Mouse (Mus musculus) lung, adult 2 months (tissue): ENCODE data around the gene Fbxw10. TPM values are rescaled to one million over a fixed set of nuclear protein-coding genes. Genes with fewer than 3 reads are reported as not detected.

Experiments used
- DNase-seq: peaks from one replicate; pipeline ENCODE4 v3.0.0; 2022
- H3K4me1 ChIP-seq: fragments of 200-500 bp; 2 replicates; pipeline ENCODE4 v1.6.1; 2011; ENCODE audit warnings: low read length; ENCODE audit not compliant: control insufficient read depth, insufficient read depth
- H3K4me3 ChIP-seq: fragments of 200-500 bp; replicated peaks from 2 replicates; pipeline ENCODE3; 2011; ENCODE audit warnings: low read depth, mild to moderate bottlenecking, control low read depth, low read length; ENCODE audit errors: extremely low read depth
- CTCF ChIP-seq: fragments of 200-500 bp; IDR thresholded peaks from 2 replicates; pipeline ENCODE4 v1.5.1; 2011; ENCODE audit warnings: mild to moderate bottlenecking, low read length, control low read depth; ENCODE audit not compliant: insufficient read depth
- POLR2A ChIP-seq: fragments of 200-500 bp; IDR thresholded peaks from 2 replicates; pipeline ENCODE4 v1.6.1; 2011; ENCODE audit warnings: low read depth, mild to moderate bottlenecking, control low read depth, low read length, borderline replicate concordance; ENCODE audit errors: extremely low read depth
- WGBS: fragments of 180-500 bp; shearing (Covaris S2); methylation state at CpG from one replicate; pipeline ENCODE4 v1.1.7; 2018; 5-methylcytosine and 5-hydroxymethylcytosine counted together
- polyA plus RNA-seq: library from polyadenylated mRNA; depleted of rRNA; stranded (reverse); fragments of >200 nt; gene quantifications from 2 replicates; pipeline ENCODE4 v1.2.3, GENCODE M21; 2012; rRNA removed

The Fbxw10 gene
- 0.38 and 0.84 TPM in 2 replicates for polyA plus RNA-seq

DNA sequence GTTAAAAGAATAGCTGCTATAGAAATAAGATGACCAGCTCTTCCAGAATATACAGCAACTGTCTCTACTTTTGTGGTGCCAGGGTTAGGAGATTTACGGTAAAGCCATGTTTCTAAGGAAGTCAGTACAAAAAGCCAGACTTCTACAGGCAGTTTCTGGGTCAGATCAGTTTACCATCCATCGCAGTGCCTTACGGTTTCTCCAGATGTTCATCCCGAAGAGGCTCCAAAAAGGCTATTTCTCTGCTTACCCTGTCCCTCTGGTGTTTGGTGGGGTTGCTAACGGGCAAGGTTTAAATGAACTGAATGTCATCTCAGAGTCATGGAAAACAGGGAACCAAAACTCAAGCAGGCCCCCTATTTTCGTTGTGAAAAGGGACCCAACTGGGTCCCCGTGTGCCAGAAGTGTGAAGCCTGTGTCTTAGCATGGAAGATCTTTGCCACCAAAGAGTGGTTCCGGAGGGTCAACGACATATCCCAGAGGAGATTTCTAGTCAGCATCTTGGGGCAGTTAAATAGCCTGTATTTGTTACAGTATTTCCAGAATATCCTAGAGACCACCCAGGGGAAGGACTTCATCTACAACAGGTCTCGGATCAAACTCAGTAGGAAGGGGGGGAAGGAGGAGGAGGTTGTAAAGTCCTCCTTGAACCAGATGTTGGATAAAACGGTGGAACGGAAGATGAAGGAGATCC, at the start of gene Fbxw10:
Gene Fbxw10, plus strand, starts transcription at position 109 of the 694 bp plus-strand sequence.
- 34% methylated on average over 12 of the region's 12 CpGs for WGBS
- Histone ChIP-seq H3K4me3 (peak within 1 kb of the TSS; percentile 14), H3K4me1 (no peaks in the 10 kb centered on the region)
- DNase-seq, result peak; percentile 15
- no peak for TF ChIP-seq CTCF
- TF ChIP-seq POLR2A, result no peak

DNA sequence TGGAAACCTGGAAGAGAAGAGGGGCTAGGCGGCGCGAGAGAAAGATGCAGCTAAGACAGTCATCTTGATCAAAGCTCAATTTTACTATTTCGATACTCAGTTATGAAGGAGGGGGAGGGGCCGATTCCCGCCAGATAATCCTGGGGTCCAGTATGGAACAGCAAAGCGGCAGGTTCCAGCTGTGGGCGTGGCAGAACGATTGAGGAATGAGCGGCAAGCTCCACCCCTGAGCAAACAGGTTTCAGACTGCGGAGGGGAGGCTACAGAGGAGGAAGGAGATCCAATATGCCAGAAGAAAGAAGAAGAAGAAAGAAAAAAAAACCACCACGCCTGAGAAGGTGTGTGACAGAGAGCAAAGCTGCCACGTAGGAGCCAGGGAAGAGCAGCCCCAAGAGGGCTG, 42.8 kb upstream of the Fbxw10 start:
- TF ChIP-seq POLR2A (no peak), CTCF (no peak)
- Histone ChIP-seq H3K4me1 (no peaks in the 10 kb centered on the region), H3K4me3 (no peak overlapping the region)
- 58% methylated on average over 13 of the region's 13 CpGs for WGBS
- DNase-seq, result no peak

DNA sequence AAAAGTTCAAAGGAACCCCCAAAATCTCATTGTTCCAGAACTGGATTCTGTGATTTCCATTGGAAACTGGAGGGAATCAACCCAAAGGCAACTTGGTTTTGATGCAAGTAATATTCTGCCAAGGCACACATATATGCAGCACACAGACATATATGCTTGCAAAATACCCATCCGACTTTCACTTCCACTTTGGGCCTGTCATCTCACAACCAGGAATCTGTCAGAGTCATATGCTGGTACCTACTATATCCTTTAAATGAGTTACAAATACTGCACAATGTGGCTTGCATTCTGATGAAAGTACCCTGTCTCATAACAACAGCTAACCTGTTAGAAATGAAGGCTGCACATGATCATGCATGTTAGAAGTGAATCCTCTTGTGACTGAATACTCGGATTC, 38.9 kb upstream of the Fbxw10 start:
- Histone ChIP-seq H3K4me1 (no peaks in the 10 kb centered on the region; the same call in 1 of the 2 replicates), H3K4me3 (no peak overlapping the region)
- no peak for DNase-seq
- 86% methylated on average over 2 of the region's 2 CpGs for WGBS
- TF ChIP-seq POLR2A (no peak), CTCF (no peak)

DNA sequence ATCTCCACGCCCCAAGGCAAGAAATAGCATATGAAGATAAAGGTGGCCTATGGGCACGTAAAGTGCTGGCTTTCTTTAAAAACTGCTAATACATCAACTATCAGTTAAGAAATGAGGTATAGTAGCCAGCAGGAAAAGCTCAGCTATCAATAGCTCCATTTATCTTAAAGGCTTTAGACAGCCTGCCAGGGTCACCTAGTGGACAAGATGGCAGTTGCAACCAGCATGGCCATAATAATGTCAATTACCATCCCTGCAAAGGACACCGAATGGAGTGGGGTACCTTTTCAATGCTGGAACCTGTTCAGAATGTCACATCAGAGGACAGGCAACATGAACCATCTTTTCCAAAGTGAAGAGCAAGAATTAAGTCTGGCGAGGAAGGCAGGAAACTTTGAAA, 37.7 kb upstream of the Fbxw10 start:
- no peaks in the 10 kb centered on the region; the same call in 1 of the 2 replicates for H3K4me1 ChIP-seq
- DNase-seq, result no peak

DNA sequence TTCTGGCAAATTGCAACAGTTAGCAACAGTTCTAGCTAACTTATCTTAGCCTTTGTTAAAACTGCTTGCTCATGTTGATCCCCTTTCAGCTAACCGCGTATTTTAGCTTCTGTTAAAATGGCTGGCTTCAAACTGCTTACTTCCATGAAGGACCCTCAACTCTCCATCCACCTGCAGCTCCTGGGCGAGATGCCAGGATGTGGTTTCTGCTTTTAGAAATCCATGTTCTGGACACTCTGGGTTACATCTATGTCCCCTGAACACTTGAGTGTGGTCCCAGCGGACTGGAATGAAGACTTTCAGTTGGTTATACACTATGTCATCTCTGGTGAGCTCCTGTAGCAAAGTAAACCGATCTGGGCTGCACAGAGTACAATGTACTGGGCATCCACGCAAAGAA, 34.6 kb upstream of the Fbxw10 start:
- 65% methylated on average over 6 of the region's 6 CpGs for WGBS
- Histone ChIP-seq H3K4me1 (no peaks in the 10 kb centered on the region; the same call in 1 of the 2 replicates), H3K4me3 (no peak overlapping the region)
- no peak for TF ChIP-seq CTCF
- no peak for TF ChIP-seq POLR2A
- DNase-seq, result no peak

More for the DNA sequence above, 37.7 kb upstream of the Fbxw10 start:
- TF ChIP-seq POLR2A (no peak), CTCF (peak; percentile 32; the same call in 1 of the 2 replicates)
- WGBS, result 64% methylated on average over 4 of the region's 4 CpGs
- H3K4me3 ChIP-seq, result no peak overlapping the region

DNA sequence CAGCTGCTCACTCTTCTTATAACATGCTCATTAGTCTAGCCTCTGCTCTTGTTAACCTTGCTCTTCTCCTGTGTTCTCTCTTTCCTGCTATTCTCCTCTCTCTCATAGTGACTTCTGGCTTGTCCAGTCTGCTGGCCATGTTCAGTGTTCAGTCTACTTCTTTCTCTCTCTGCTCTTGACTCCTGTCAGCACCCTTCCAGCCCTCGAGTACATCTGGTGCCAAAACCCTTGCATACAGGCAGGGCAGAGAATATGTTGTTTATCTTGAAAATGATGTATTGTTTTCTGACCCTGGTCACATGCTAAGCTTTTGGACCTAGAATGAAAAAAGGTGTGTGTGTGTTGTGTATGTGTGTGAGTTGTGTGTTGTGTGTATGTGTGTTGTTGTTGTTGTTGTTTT, 33.4 kb upstream of the Fbxw10 start:
- WGBS, result 24% methylated on average over 1 of the region's 1 CpGs
- TF ChIP-seq POLR2A (no peak), CTCF (no peak)

DNA sequence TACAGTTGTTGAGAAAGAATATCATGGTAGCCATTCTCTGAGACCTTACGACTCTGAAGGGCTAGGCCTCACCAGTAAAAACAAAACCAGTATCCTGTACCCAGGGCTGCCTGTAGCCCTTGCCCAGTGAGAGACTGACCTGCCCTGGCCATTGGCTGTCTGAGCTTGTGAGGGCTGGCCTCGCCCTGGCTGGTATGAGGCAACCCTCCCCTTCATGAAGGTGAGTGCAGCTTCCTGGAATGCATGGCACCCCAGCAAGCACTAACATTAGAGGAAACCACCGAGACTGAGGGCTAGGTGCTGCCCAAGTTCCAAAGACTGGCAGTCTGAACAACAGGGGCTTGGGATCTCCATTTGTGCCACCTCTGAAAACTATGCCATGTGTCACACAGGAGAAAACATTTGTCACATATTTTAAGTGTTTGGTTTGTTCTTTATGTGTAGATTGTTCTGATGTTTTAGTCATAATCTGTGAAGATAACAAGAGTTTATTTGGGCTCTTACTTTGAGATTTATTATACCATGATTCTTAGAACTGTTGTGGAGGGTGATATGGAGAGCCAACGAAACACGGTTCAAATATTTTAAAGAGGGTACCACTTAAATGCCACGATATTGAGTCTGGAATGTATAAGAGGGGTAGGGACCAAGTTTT, 32.8 kb upstream of the Fbxw10 start:
- WGBS, result 55% methylated on average over 6 of the region's 6 CpGs

More for the DNA sequence above, 33.4 kb upstream of the Fbxw10 start:
- H3K4me3 ChIP-seq, result no peak overlapping the region
- no peaks in the 10 kb centered on the region; the same call in 1 of the 2 replicates for H3K4me1 ChIP-seq
- DNase-seq, result no peak

DNA sequence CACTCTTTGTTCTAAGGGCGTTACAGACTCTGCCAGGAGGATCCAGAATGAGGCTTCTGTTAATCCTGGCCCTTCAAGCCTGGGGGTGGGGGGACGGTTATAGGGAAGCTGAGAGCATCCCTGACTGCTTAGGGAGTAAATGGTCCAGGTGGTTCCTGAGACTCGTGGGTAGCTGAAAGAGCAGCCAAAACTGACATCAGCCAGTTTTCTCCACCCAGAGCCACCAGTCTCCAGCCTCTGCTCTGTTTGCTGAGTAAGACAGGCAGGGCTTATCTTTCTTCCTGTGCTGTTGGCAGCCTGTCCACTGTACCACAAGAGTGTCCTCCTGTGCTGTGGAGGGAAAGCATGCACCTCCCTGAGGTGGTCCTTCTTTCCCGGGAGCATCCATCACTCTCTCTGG, 32.2 kb upstream of the Fbxw10 start:
- 40% methylated on average over 4 of the region's 4 CpGs for WGBS
- no peak for DNase-seq
- no peak for TF ChIP-seq CTCF
- TF ChIP-seq POLR2A, result no peak

More for the DNA sequence above, 32.8 kb upstream of the Fbxw10 start:
- no peak overlapping the region for H3K4me3 ChIP-seq
- H3K4me1 ChIP-seq, result no peaks in the 10 kb centered on the region; the same call in 1 of the 2 replicates
- DNase-seq, result peak; percentile 60
- TF ChIP-seq POLR2A, result no peak
- TF ChIP-seq CTCF, result no peak

DNA sequence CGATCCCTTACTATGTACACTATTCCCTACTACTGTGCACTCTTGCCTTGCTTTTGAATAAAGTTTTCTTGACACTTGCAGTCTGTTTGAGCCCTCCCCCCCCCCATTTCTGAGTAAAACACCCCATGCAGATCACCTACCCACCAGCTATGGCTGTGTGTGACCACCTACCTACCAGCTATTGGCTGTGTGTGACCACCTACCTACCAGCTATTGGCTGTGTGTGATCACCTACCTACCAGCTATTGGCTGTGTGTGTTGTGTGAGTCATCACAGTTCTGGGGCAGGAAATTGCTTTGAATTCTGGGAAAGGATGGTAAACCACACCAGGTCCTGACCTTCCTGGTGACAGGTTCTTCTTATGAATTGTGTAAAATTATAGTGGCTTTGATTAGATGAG, 31.4 kb upstream of the Fbxw10 start:
- TF ChIP-seq POLR2A (no peak), CTCF (no peak)
- WGBS, result 97% methylated on average over 1 of the region's 1 CpGs
- Histone ChIP-seq H3K4me3 (no peak overlapping the region), H3K4me1 (no peaks in the 10 kb centered on the region; the same call in 1 of the 2 replicates)
- DNase-seq, result no peak

More for the DNA sequence above, 32.2 kb upstream of the Fbxw10 start:
- Histone ChIP-seq H3K4me3 (no peak overlapping the region), H3K4me1 (no peaks in the 10 kb centered on the region; the same call in 1 of the 2 replicates)
